10 mouse cellular contexts compared by ENCODE assay signal in genomic region chr16:44122982-44123725, GRCm38 (mm10). TPM values are rescaled to one million over a fixed set of nuclear protein-coding genes. Genes with fewer than 3 reads are reported as not detected.
A peak's percentile ranks its signal among the peaks of the same experiment; 100 is the strongest.
DNase-seq lines count a peak whose midpoint lies in the region; ATAC-seq lines count a peak whose summit lies in the region.
"Had no signal": no experiment of that assay in that cellular context is flagged by ENCODE, and none has a peak within 500 bp of the region (broad histone marks: within the 10 kb centered on the region; RNA-seq: fewer than 3 reads in every experiment).

No protein-coding gene starts in this region.

- intact Hi-C loops in left cerebral cortex, postnatal 10 days (cut with DNase I) = no loop called here
- intact Hi-C loops in left cerebral cortex, postnatal 36 days (cut with DNase I) = loop anchor here (2.0 kb wide), 1 partner anchor 16 kb away; the partner anchor contains the start of genes Atp6v1a and Naa50

- ATAC-seq in CD4-positive, CD25-positive, alpha-beta regulatory T cell, adult 4 months = no peak
- ATAC-seq: intestine, embryonic 15.5 days had no signal

- DNase-seq in adrenal gland, postnatal 14 days = peak; percentile 29
- DNase-seq in adrenal gland, postnatal 4 days (ENCODE audit: low spot score in 2 of 2) = no peak
- DNase-seq in left cerebral cortex, adult 18-20 months (ENCODE audit: low spot score in 2 of 2) = peak; percentile 58 to 72
- no peak for DNase-seq in left cerebral cortex, postnatal 10 days (ENCODE audit: extremely low spot score in 1 of 2, low spot score in 2 of 2)
- DNase-seq in cerebellum, adult 11-12 months = peak; percentile 67
- DNase-seq in left cerebral cortex, postnatal 36 days (ENCODE audit: low spot score in 2 of 2) = peak; percentile 48 to 61
- DNase-seq in urinary bladder, postnatal 25 days (ENCODE audit: low spot score) = no peak
- DNase-seq: lung, adult 18-20 months had no signal

RNA-seq across cellular contexts. Expression of gene Atp6v1a, which starts 16.4 kb away (rescaled TPM):
- 102 and 112 TPM in 2 replicates for total RNA-seq in adrenal gland, postnatal 14 days (2021)
- 100 to 1,000 TPM in 1 of 2 experiments, 10 to 100 TPM in 1; 91.2 to 121 TPM for total RNA-seq in adrenal gland, postnatal 4 days (2021)
- total RNA-seq in left cerebral cortex, adult 18-20 months (2021) = 100 to 1,000 TPM; 509 to 523 TPM
- 100 to 1,000 TPM; 413 to 416 TPM for total RNA-seq in left cerebral cortex, postnatal 10 days (2021)
- 100 to 1,000 TPM; 437 to 470 TPM for total RNA-seq in left cerebral cortex, postnatal 36 days (2021)
- polyA plus RNA-seq in CD4-positive, CD25-positive, alpha-beta regulatory T cell, adult 4 months (2017; shearing (Covaris generic)) = 10 to 100 TPM; 33.4 to 41.1 TPM

RNA-seq across cellular contexts. Expression of gene Naa50, which starts 16.5 kb away (rescaled TPM):
- total RNA-seq in adrenal gland, postnatal 14 days (2021) = 84.5 and 84.7 TPM in 2 replicates
- 10 to 100 TPM; 90.3 to 93.8 TPM for total RNA-seq in adrenal gland, postnatal 4 days (2021)
- total RNA-seq in left cerebral cortex, adult 18-20 months (2021) = 10 to 100 TPM; 64.0 to 69.9 TPM
- 10 to 100 TPM; 53.9 to 55.2 TPM for total RNA-seq in left cerebral cortex, postnatal 10 days (2021)
- 10 to 100 TPM; 53.6 to 62.7 TPM for total RNA-seq in left cerebral cortex, postnatal 36 days (2021)
- polyA plus RNA-seq in CD4-positive, CD25-positive, alpha-beta regulatory T cell, adult 4 months (2017; shearing (Covaris generic)) = 10 to 100 TPM; 22.0 to 22.1 TPM

RNA-seq across cellular contexts. Expression of gene Usf3, which starts 49.9 kb away (rescaled TPM):
- 25.5 and 27.0 TPM in 2 replicates for total RNA-seq in adrenal gland, postnatal 14 days (2021)
- 10 to 100 TPM; 26.8 to 28.7 TPM for total RNA-seq in adrenal gland, postnatal 4 days (2021)
- total RNA-seq in left cerebral cortex, adult 18-20 months (2021) = 10 to 100 TPM; 35.8 to 35.9 TPM
- total RNA-seq in left cerebral cortex, postnatal 10 days (2021) = 10 to 100 TPM; 32.6 to 33.5 TPM
- 10 to 100 TPM; 33.6 to 40.4 TPM for total RNA-seq in left cerebral cortex, postnatal 36 days (2021)
- 1 to 10 TPM; 3.9 to 5.2 TPM for polyA plus RNA-seq in CD4-positive, CD25-positive, alpha-beta regulatory T cell, adult 4 months (2017; shearing (Covaris generic))

Comparison
In these comparisons a context has a peak if more than half of its experiments do, and no peak if none do; other contexts are left out.
1. DNase-seq: peak in adrenal gland, postnatal 14 days (single experiment), left cerebral cortex, adult 18-20 months (2 of 2), cerebellum, adult 11-12 months (single experiment) and left cerebral cortex, postnatal 36 days (2 of 2); none in adrenal gland, postnatal 4 days (0 of 2), left cerebral cortex, postnatal 10 days (0 of 2) and urinary bladder, postnatal 25 days (single experiment).